Mouse (Mus musculus) CH12F3 (cell line): ENCODE results near the gene Ulk3.

Experiments used
- in situ Hi-C: fragments of 300-500 bp; cut with MboI; formaldehyde crosslinking; loops from 2 replicates; pipeline ENCODE4 v1.14.3; 2020; ENCODE audit warnings: low sequenced_read_pairs

Gene Ulk3

GRCm38 (mm10) chr9:57643169-57643855 is 54.1 kb downstream of the Ulk3 start:
- in situ Hi-C loops, result no loop called here

GRCm38 (mm10) chr9:57643856-57644180 is 54.6 kb downstream of the Ulk3 start:
- in situ Hi-C loops, result no loop called here

- in situ Hi-C loops, result no loop called here
Observed at GRCm38 (mm10) chr9:57644442-57644943, 55.2 kb downstream of the Ulk3 start.

GRCm38 (mm10) chr9:57644944-57645893 is 56.0 kb downstream of the Ulk3 start:
- in situ Hi-C loops, result no loop called here
